Mouse (Mus musculus): Measurements from ENCODE around the gene Ankrd33.

- TF ChIP-seq CTCF (conservative IDR thresholded peaks at IDR 0.05; ENCODE audit: insufficient read depth, insufficient read length, low read depth, low read length) (no peak), POLR2A (IDR thresholded peaks at IDR 0.05; ENCODE audit: low read depth, low read length) (no peak)
These were observed 25.5 kb downstream of the Ankrd33 start for GRCm38 (mm10) chr15:101141061-101141541.
